Mouse (Mus musculus) frontal cortex, postnatal 36 days (tissue): Measurements from ENCODE around the gene Plekho1.
"Not testable (repeated sequence)": the region's sequence is repeated elsewhere in the genome, so short reads cannot be mapped to it uniquely, and the experiment has no call there.

Experiments used
- DNase-seq, 2 experiments: peaks; one replicate each; pipeline ENCODE4 v3.0.0; 2022; ENCODE audit warnings: low spot score in 2 of 2

Gene Plekho1

GRCm38 (mm10) chr3:95980276-95980970 is 15.4 kb downstream of the Plekho1 start:
- no peak for DNase-seq

- no peak for DNase-seq
Observed at GRCm38 (mm10) chr3:95978265-95978664, 17.5 kb downstream of the Plekho1 start.

- not testable (repeated sequence) for DNase-seq
Observed at GRCm38 (mm10) chr3:95977587-95977986, 18.2 kb downstream of the Plekho1 start.

GRCm38 (mm10) chr3:95977079-95977478 is 18.7 kb downstream of the Plekho1 start:
- no peak for DNase-seq

GRCm38 (mm10) chr3:95972873-95973634 is 22.7 kb downstream of the Plekho1 start:
- DNase-seq, result no peak

- no peak for DNase-seq
Observed at GRCm38 (mm10) chr3:95972251-95972872, 23.4 kb downstream of the Plekho1 start.

- not testable (repeated sequence) for DNase-seq
Observed at GRCm38 (mm10) chr3:95970661-95971060, 25.1 kb downstream of the Plekho1 start.

GRCm38 (mm10) chr3:95969277-95969676 is 26.5 kb downstream of the Plekho1 start:
- DNase-seq, result no peak

GRCm38 (mm10) chr3:95965518-95966451 is 30.0 kb downstream of the Plekho1 start:
- peak; percentile 70 to 73 for DNase-seq

- no peak for DNase-seq
Observed at GRCm38 (mm10) chr3:95963681-95964080, 32.1 kb downstream of the Plekho1 start.

- no peak for DNase-seq
Observed at GRCm38 (mm10) chr3:95963230-95963629, 32.6 kb downstream of the Plekho1 start.

- not testable (repeated sequence) for DNase-seq
Observed at GRCm38 (mm10) chr3:95962182-95962581, 33.6 kb downstream of the Plekho1 start.

- no peak for DNase-seq
Observed at GRCm38 (mm10) chr3:95959807-95960206, 36.0 kb downstream of the Plekho1 start.

GRCm38 (mm10) chr3:95959082-95959481 is 36.7 kb downstream of the Plekho1 start:
- no peak for DNase-seq

GRCm38 (mm10) chr3:95957359-95958148 is 38.2 kb downstream of the Plekho1 start:
- DNase-seq, result peak in 1 of 2 experiments; percentile 42

GRCm38 (mm10) chr3:95955318-95955717 is 40.5 kb downstream of the Plekho1 start:
- DNase-seq, result no peak

GRCm38 (mm10) chr3:95954648-95955173 is 41.1 kb downstream of the Plekho1 start:
- not testable (repeated sequence) for DNase-seq

- no peak for DNase-seq
Observed at GRCm38 (mm10) chr3:95953522-95953921, 42.3 kb downstream of the Plekho1 start.

GRCm38 (mm10) chr3:95953023-95953422 is 42.8 kb downstream of the Plekho1 start:
- no peak for DNase-seq

GRCm38 (mm10) chr3:95951566-95951965 is 44.2 kb downstream of the Plekho1 start:
- not testable (repeated sequence) for DNase-seq
